Mouse (Mus musculus) adrenal gland, adult 2 months (tissue): ENCODE measurements at regions not wholly inside any gene's neighbourhood (a gene's known extent, or its start where the extent isn't known, plus 50 kb on each side); places are given as distances from the start of the nearest gene placed in this dataset.
"Not testable (repeated sequence)": the region's sequence is repeated elsewhere in the genome, so short reads cannot be mapped to it uniquely, and the experiment has no call there.

Experiments used
- DNase-seq: peaks from one replicate; pipeline ENCODE4 v3.0.0; 2021

GRCm38 (mm10) chr6:14632837-14633236, 122.2 kb downstream of the Ppp1r3a start:
- DNase-seq, result no peak

DNA sequence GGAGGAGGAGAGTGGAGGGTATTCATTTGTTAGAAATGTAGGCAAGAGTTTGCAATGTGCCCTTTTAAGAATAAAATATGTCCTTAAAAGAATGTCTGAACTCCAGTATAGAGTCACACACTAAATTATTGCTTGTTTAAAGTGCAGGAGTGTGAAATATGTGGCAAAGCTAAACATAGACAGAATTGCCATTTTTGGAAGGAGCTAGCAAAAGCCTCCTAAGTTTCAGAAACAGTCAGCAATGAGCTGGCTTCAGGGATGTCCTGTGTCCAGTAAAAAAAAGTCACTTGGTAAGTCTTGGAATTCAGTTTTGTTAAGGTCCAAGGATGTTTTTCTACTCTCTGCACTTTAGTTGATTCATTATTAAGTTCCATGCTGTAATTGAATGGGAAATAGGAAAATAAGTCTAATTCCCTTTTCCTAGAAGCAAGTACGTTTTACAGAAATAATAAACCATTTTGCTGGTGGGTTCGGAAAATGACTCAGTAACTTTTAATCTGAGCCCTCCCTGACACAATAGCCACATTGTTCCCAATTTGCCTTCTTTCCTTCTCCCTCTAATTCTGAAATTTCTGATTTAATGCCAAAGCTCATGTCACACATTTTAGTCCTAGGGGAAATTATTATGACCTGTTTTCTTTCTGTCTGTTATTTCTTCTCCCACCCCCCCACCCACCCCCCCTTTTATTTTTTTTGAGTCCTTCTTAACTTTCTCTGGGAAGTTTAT, 123.2 kb downstream of the Ppp1r3a start:
- DNase-seq, result no peak

DNA sequence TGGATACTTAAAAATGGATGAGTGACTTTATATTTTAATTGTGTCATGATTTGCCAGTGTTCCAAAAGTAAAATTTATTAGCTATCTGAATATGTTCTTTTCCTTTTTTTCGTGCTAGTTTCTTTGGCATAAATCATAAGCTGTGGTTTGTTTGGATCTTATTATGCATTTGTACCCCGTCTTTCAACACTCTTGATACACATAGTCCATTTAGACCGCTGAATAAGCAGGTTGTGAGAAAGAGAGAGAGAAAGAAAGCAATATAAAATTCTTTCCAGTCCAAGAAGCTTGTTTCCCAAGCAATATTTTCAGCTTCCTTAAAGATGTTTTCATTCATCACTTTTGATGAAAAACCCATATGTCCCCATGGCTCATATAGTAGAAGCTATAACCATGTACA, 138.4 kb downstream of the Ppp1r3a start:
- DNase-seq, result no peak

DNA sequence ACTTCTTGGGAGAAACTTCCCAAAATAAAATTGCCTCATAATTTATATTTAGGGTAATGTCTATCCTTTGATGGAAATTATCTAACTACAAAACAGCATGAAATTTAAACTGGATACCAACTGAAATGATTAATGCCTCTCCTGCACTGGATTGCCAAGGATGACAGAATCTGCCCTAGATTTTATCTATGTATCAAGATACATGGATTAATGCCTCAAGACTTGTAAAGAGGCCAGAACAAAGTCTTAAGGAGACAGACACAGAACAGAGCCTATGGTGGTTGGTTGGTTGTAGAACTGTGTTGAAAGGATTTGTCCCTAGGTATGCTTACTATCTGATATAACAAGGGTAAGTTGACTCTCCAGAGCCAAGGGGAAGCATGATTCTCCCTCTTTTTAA, 147.0 kb downstream of the Ppp1r3a start:
- no peak for DNase-seq

DNA sequence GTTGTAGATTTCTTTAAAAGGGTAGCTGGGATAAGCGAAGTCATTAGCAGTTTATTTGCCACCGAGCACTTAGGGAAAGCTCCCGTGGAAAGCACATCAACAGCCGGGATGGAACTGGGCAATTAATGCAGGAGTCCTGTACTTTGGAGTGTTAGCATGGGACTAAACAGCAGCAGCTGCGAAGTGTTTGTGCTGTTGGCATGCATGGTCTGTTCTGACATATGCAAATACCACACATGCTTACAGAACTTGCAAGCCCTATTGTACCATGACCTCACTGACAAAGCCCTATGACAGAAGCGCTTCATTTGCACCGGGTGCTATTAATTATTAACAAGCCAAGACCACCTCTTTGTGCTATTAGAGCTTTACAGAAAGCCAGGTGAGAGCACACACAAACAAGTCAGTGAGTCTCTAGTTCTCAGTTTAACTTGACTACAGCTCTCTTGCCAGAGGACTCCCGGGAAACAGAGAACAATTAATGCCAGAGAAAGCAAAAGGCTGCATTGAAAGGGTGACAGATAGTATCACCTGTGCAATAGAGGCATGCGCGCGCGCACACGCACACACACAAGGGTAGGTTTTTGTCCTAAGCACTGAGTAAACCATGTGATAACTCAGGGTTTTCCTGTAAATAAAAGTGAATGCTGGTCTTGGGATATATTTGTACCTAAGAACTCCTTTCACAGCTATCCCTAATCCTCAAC, 154.4 kb downstream of the Ppp1r3a start:
- DNase-seq, result no peak

- DNase-seq, result no peak
Measured at GRCm38 (mm10) chr6:14596880-14597466, 158.1 kb downstream of the Ppp1r3a start.

DNA sequence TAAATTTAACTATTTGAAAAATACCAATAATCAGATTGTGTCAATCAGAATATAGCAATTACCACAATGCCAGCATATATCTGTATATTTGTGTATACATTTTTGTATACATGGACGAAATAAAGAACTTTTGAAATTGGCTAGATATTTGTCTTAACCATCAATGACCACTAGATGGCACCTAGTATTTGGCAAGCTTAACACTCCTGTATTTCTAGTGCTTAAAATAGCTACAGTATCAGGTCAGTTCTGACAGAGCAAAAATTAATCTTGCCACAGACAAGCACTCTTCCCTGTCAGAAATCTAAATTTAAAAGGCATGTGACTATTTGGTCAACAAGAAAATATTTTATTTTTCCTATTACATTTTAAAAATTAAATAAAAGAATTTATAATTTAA, 169.2 kb downstream of the Ppp1r3a start:
- DNase-seq, result no peak

DNA sequence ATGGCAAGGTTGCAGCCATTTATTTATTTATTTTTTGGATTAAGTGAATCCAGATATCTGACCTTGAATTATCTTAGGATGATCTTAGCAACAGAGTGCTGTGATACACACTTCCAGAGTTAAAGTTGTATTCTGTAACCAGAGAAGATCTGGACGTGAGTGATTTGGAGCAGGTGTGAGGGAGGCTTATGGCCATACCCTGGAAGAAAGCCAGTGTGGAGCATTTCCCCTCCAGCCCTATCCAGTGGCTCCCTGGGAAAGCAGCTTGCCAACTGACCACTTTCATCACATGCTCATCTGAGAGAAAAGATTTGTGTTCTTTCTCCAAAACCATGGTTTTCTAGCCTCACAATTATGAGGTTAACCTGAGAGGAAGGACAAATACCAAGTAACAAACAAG, 171.2 kb downstream of the Ppp1r3a start:
- no peak for DNase-seq

DNA sequence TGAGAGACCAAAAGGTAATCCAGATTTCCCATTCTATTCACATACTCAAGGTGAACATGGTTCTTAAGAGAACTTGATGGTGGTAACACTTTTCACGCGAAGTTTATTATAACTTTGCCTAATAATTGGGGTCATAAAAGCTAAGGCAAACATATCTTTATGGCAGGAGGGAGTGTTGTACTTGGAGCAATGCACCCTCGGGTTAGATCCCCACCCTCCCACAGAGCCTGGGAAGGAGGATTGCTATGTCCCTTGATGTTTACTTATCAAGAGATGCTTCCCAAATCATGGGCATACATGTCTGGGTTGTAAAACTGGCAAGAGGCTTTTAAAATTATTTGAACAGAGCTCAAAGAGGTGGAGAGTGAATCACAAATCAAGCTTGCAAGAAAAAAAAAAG, 180.5 kb downstream of the Ppp1r3a start:
- no peak for DNase-seq

DNA sequence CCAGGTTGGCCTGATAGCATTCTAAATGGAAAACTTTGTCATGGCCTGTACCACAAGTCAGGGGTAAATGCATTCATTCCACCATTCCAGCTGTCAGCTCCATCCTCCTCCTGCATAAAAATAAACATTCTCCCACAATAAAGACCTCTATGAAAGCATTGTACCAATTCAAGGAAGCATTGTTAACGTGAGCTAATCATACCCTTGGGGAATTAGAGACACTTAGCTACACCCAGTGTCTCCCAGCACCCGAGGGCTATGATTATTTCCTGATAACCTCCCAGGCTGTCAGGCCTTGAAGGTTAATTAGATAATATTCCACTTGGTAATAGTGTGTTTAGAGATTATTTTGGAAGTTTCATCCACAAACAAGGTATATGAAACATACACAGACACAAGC, 182.1 kb downstream of the Ppp1r3a start:
- DNase-seq, result no peak

GRCm38 (mm10) chr6:14540333-14540732, 214.7 kb downstream of the Ppp1r3a start:
- no peak for DNase-seq

DNA sequence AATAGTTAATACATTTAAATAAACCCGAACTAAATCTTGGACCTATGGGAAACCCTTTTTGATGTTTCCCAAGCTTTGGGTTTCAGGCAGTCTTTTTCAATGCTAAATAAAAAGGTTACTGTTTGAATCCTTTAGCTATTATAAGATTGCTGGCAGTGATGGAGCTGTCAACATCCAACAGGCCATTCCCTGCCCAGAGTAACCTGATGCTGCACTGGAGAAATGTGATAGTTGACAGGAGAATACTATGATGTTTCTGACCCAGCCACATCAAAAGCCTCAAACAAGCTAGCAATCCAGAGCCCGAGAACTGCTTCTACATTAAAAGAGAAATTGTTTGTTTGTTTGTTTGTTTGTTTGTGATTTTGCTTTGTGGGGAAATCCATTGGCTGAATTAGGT, 226.0 kb downstream of the Ppp1r3a start:
- DNase-seq, result no peak

DNA sequence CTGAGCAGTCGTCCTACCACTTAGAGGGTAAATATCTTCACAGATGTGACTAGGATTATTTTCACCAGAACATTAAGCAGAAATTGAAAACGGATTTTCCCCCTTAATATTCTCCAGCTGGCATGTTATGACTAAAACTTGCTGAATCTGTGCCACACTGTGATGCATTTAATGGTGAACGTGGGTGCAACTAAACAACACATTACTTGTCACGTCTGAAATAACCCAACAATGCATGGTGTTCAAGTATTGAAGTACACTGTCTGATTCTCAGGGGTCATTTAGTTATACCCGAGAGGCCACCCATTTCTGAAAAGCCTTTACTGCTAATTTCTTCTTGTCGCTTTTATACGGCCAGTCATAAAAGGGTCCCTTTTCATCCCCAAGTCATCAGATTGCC, 226.5 kb downstream of the Ppp1r3a start:
- DNase-seq, result no peak

- DNase-seq, result no peak
Measured at GRCm38 (mm10) chr6:14522742-14523141, 232.3 kb downstream of the Ppp1r3a start.

GRCm38 (mm10) chr6:14521321-14521720, 233.8 kb downstream of the Ppp1r3a start:
- no peak for DNase-seq

DNA sequence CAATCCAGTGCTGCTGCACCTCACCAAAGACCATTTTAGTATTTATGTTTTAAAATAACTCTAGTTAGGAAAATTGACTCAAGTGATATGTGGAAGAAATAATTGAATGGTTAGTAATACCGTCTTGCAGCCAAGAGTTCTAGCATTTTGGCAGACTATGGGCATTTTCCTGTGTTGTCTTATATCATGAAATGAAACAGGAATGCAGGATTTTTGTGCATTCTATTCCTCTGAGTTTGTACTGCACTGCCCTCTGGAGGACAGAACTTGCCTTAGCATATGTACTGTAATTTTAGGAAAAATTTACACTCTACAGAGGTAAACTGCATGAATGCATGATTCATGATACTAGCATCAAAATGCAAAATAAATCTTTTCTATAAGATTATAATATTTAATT, 250.9 kb downstream of the Ppp1r3a start:
- peak; percentile 23 for DNase-seq

- DNase-seq, result no peak
Measured at GRCm38 (mm10) chr6:14500663-14501062, 254.4 kb downstream of the Ppp1r3a start.

GRCm38 (mm10) chr6:14499882-14500281, 255.2 kb downstream of the Ppp1r3a start:
- not testable (repeated sequence) for DNase-seq

GRCm38 (mm10) chr6:14486642-14487041, 268.4 kb downstream of the Ppp1r3a start:
- not testable (repeated sequence) for DNase-seq

DNA sequence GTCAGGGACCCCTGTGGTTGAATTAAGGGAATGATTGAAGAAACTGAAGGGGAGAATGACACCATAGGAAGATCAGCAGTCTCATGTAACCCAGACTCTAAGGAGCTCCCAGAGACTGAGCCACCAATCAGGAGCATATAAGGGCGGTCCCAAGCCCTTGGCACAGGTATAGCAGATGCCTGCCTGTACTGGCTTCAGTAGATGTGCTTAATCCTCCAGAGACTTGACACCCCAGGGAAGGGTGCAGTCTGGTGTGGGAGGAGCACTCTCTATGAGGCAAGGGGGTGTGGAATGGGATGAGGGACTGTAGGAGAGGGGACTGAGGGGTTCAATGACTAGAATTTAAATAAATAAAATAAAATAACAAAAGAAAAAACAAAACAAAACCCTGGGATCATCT, 298.7 kb downstream of the Ppp1r3a start:
- no peak for DNase-seq

DNA sequence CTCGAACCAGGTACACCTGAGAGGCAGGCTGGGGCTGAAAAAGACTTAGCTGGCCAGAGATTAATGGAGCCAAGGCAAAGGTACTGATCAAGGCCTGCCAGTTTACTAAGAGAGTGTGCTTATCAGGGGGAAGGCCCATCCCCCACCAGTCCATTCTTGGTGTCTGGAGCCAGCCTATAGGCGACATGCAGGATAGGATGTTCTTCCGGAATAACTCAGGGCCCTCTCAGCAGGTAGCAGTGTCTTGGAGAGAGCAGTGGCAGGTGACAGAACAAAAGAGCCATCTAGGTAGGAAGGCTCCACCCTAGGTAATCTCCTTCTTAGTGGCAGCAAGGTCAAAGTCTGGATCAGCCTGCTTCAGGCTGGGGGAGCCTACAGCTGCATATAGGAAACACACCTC, 301.8 kb downstream of the Ppp1r3a start:
- DNase-seq, result not testable (repeated sequence)

DNA sequence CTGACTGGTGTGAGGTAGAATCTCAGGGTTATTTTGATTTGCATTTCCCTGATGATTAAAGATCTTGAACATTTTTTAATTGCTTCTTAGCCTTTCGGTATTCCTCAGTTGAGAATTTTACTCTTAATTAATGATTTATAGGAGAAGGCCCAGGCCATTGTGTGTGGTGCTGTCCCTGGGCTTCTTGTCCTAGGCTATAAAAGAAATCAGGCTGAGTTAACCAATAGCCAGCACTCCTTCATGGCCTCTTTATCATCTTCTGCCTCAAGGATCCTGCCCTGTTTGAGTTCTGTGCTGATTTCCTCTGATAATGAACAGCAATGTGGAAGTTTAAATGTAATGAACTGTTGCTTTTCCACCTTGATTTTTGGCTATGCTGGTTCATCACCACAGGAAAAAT, 323.3 kb downstream of the Ppp1r3a start:
- no peak for DNase-seq

DNA sequence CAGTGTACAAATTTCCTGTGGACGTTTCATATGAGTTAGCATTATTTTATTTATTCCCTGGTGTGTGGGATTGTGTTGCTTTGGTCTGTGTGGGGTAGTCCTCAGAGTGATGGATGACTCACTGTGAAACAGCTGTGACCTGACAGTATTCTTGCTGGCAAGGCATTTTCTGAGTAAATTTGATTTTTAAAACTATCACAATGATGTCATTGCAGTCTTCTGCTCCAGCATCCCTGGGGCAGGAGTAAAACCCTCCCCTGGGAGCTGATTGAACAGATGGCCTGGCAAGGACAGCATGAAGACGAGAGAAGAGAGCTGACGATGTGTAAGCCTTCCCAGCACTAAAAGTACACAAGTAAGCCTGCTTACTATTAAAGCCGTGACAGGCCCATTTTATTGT, 345.3 kb downstream of the Ppp1r3a start:
- DNase-seq, result no peak

DNA sequence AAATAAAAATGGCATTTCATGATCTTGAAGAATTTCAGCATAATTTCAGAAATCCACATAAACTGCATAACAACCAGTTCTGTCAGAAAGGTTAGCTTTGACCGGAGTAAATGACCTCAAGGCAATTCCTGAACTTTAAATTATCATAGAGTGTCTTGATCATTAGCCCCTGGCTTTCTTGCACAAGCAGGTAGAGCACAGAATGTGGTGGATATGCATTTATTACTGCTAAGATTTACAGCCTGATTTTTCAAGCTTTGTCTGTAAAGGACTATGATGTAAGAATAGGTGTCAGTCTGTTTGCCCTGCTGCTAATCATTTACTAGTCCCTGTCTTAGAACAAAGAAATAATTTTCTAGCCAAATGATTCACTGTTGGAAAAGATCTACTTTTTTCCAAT, 347.3 kb downstream of the Ppp1r3a start:
- DNase-seq, result no peak
